Mouse (Mus musculus): ENCODE results near the gene Mex3a.

Mex3a gene

GRCm38 (mm10) chr3:88532299-88532674 is at the start of gene Mex3a:
Mex3a (plus strand) TSS chr3:88532395.
- DNase-seq: no peak

GRCm38 (mm10) chr3:88483141-88483540 is 49.1 kb upstream of the Mex3a start:
- no peak for DNase-seq

- peak; percentile 69 for DNase-seq
These were observed 48.6 kb upstream of the Mex3a start for GRCm38 (mm10) chr3:88483621-88484020.

GRCm38 (mm10) chr3:88484597-88485316 is 47.4 kb upstream of the Mex3a start:
- DNase-seq: no peak

GRCm38 (mm10) chr3:88486043-88486442 is 46.2 kb upstream of the Mex3a start:
- no peak for DNase-seq

GRCm38 (mm10) chr3:88486887-88487286 is 45.3 kb upstream of the Mex3a start:
- DNase-seq: no peak

- no peak for DNase-seq
These were observed 44.8 kb upstream of the Mex3a start for GRCm38 (mm10) chr3:88487396-88487795.

- DNase-seq: no peak
These were observed 38.3 kb upstream of the Mex3a start for GRCm38 (mm10) chr3:88493706-88494582.

GRCm38 (mm10) chr3:88494836-88495628 is 37.2 kb upstream of the Mex3a start:
- no peak for DNase-seq

- DNase-seq: no peak
These were observed 36.3 kb upstream of the Mex3a start for GRCm38 (mm10) chr3:88495741-88496415.

- no peak for DNase-seq
These were observed 32.6 kb upstream of the Mex3a start for GRCm38 (mm10) chr3:88499580-88499979.

- no peak for DNase-seq
These were observed 32.1 kb upstream of the Mex3a start for GRCm38 (mm10) chr3:88500087-88500486.

- no peak for DNase-seq
These were observed 31.4 kb upstream of the Mex3a start for GRCm38 (mm10) chr3:88500655-88501365.

GRCm38 (mm10) chr3:88501366-88502030 is 30.7 kb upstream of the Mex3a start:
- no peak for DNase-seq

- DNase-seq: no peak
These were observed 30.1 kb upstream of the Mex3a start for GRCm38 (mm10) chr3:88502031-88502571.

- DNase-seq: peak; percentile 91
These were observed 29.3 kb upstream of the Mex3a start for GRCm38 (mm10) chr3:88502641-88503504.

- DNase-seq: no peak
These were observed 28.7 kb upstream of the Mex3a start for GRCm38 (mm10) chr3:88503505-88503863.

- no peak for DNase-seq
These were observed 28.1 kb upstream of the Mex3a start for GRCm38 (mm10) chr3:88503881-88504746.

- DNase-seq: no peak
These were observed 27.1 kb upstream of the Mex3a start for GRCm38 (mm10) chr3:88505081-88505480.
